Mouse (Mus musculus) adrenal gland, postnatal 25 days (tissue): ENCODE measurements around the gene Ubac1. TPM values are rescaled to one million over a fixed set of nuclear protein-coding genes. Genes with fewer than 3 reads are reported as not detected.

Experiments used
- DNase-seq: peaks from one replicate; pipeline ENCODE4 v3.0.0; 2021; ENCODE audit warnings: mixed read lengths
- total RNA-seq: library from RNA; stranded (reverse); gene quantifications from 2 replicates; pipeline ENCODE4 v1.2.3, GENCODE M21; 2021

Ubac1 gene
- total RNA-seq, 1 experiment from 2014 or later, result 40.0 TPM

GRCm38 (mm10) chr2:25975141-25975770 is 46.3 kb downstream of the Ubac1 start:
- no peak for DNase-seq

DNA sequence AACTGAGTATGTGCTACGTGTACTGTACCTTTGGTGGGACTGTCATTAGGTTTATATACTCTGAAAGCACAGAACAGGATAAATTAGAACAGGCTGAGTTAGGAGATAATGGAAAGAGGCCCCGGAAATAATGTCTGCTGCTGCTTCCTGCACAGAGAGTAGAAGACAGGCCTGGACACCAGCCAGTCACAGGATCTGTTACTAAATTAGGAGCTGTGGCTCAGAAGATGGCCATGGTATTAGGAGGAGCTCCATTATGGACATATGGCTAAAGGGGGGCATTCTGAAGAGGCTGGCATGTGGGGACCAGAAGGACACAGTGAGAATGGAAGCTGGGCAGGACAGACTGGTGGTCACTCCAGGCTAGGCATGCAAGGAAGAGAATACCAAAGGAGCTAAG is 51.1 kb downstream of the Ubac1 start:
- no peak for DNase-seq

DNA sequence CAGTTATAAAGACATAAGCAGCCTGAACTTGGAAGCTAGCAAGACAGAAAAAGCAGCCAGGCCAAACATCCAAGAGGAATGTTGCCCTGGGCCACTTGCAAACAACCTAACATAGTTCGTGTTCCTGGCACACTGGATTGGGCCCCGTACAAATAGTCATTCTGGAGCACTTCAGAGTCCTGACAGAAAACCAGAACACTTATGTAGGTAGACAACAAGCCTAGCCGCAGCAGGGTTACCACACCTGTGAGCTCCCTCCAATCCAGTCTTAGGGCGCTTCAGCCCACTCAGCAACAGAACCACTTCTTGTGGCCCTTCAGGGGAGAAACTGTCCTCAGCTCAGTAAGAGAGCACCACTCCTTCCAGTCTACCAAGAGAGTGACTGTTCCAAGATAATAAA is 52.2 kb downstream of the Ubac1 start:
- no peak for DNase-seq

DNA sequence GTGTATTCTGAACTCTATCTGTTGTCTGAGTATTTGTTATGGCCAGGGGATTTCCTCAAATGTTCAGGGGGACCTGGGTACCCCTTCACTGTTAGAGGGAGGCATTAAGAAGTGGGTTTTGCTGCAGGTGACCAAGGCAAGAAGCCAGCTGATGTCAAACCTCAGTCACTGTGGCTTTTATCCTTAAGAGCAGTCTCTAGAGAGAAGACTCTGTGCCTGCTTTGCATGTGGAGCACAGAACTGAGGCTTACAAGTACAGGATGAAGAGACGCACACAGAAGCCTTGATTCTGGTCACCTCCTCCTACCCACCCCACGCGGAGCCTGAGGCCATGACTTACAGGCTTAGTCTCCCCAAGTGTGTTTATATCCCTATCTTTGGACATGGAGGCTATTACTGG is 72.3 kb downstream of the Ubac1 start:
- no peak for DNase-seq

Other genes with a start within 250 kb of the Ubac1 start
- gene Lcn11, start 244.7 kb downstream of the Ubac1 start, total RNA-seq, result not detected in 2 replicates
- gene Gm13539, start 239.5 kb downstream of the Ubac1 start, total RNA-seq, result not detected in 2 replicates
- not detected in 2 replicates for gene Glt6d1, start 205.9 kb downstream of the Ubac1 start, total RNA-seq
- gene Lcn9, start 198.6 kb downstream of the Ubac1 start, total RNA-seq, result not detected in 2 replicates
- not detected in 2 replicates for gene Sohlh1, start 174.5 kb downstream of the Ubac1 start, total RNA-seq
- gene Kcnt1, start 158.0 kb downstream of the Ubac1 start, total RNA-seq, result 2.7 and 5.2 TPM in 2 replicates
- 30.2 and 37.1 TPM in 2 replicates for gene Camsap1, start 38.5 kb downstream of the Ubac1 start, total RNA-seq
- gene Nacc2, start 101.5 kb upstream of the Ubac1 start, total RNA-seq, result 25.8 and 36.6 TPM in 2 replicates
- 0.48 and 0.76 TPM in 2 replicates for gene Lhx3, start 186.5 kb upstream of the Ubac1 start, total RNA-seq
- gene Qsox2, start 215.8 kb upstream of the Ubac1 start, total RNA-seq, result 17.5 and 19.7 TPM in 2 replicates